Mouse (Mus musculus): ENCODE measurements around the gene Asic2.

DNA sequence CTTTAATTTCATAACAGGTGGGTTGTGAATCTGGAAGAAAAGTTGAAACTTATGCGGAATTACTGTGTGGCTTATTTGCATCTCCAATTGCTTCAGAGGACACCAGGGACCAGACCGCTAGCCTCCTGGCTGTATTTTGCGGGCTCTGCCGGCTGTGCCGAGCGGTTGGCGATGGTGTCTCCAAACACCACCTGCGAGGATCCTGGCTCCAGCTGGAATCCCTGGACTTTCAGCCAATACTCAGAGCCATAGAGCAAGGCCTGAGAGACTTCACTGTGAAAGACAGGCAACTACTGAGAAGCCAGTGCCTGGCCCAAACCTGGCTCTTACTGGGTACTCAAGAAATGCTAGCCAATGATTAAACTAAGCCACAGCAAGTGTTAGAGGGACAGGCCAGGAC, 953.5 kb downstream of the Asic2 start:
- TF ChIP-seq POLR2A (IDR thresholded peaks at IDR 0.05; ENCODE audit: control insufficient read depth, extremely low read depth, insufficient read depth, low read length, poor library complexity) (no peak), CTCF (IDR thresholded peaks at IDR 0.05; ENCODE audit: borderline replicate concordance, control insufficient read depth, extremely low read depth, insufficient read depth, low read length, poor library complexity) (no peak)
